ENCODE assay signal across 28 mouse cellular contexts in the genomic region with DNA sequence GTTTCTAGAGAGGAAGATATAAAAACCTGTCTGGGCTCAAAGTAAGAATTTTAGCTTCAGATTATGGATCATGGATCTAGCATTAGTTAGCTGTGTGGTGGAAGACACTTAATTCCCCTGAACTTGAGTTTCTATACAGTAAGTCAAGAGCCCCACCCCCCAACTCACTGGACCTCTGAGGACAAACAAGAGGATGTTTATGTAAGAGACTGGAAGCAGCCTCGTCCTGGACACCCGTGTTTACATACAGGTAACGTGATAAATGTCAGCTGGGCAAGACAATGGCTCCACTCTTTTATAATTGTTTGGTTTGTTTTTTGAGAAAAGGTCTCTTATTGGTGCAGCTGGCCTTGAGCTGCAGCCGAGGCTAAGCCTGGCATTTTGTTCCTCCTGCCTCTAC. TPM values are rescaled to one million over a fixed set of nuclear protein-coding genes. Genes with fewer than 3 reads are reported as not detected.
DNase-seq lines count a peak whose midpoint lies in the region; ATAC-seq and TF ChIP-seq lines count a peak whose summit lies in the region.
"Had no signal": no experiment of that assay in that cellular context is flagged by ENCODE, and none has a peak within 500 bp of the region (broad histone marks: within the 10 kb centered on the region; RNA-seq: fewer than 3 reads in every experiment).

No protein-coding gene starts in this region.

- no peak overlapping the region for H3K4me2 ChIP-seq in lung, embryonic 14.5 days
- no peak overlapping the region for H3K4me2 ChIP-seq in lung, embryonic 16.5 days (ENCODE audit: low read depth, low read length)
- H3K4me2 ChIP-seq: embryonic facial prominence, embryonic 13.5 days; embryonic facial prominence, embryonic 15.5 days; forebrain, embryonic 12.5 days had no signal

- no peaks in the 10 kb centered on the region for H3K4me1 ChIP-seq in lung, embryonic 14.5 days (ENCODE audit: insufficient read depth)
- H3K4me1 ChIP-seq in lung, adult 2 months (ENCODE audit: control insufficient read depth, insufficient read depth, low read length), result no peaks in the 10 kb centered on the region
- peaks cover 4% of the 10 kb centered on the region; the same call in 1 of the 2 replicates for H3K4me1 ChIP-seq in lung, embryonic 16.5 days (replicated peaks; ENCODE audit: control insufficient read depth, insufficient read depth, low read length)
- H3K4me1 ChIP-seq in midbrain, embryonic 10.5 days, result no peaks in the 10 kb centered on the region
- H3K4me1 ChIP-seq: embryonic facial prominence, embryonic 13.5 days; embryonic facial prominence, embryonic 15.5 days; forebrain, embryonic 10.5 days; forebrain, embryonic 12.5 days had no signal

- 23% methylated on average over 4 of the region's 4 CpGs for WGBS in lung, embryonic 14.5 days
- 39% methylated on average over 4 of the region's 4 CpGs for WGBS in lung, adult 2 months
- 31% methylated on average over 4 of the region's 4 CpGs for WGBS in lung, embryonic 16.5 days
- 82% methylated on average over 4 of the region's 4 CpGs for WGBS in midbrain, embryonic 10.5 days

- no peak for TF ChIP-seq POLR2A in lung, adult 2 months (IDR thresholded peaks at IDR 0.05; ENCODE audit: borderline replicate concordance, extremely low read depth, low read depth, low read length)

- H3K4me3 ChIP-seq in lung, embryonic 14.5 days (ENCODE audit: low read depth, low read length), result no peak overlapping the region
- no peak overlapping the region for H3K4me3 ChIP-seq in lung, adult 2 months (replicated peaks; ENCODE audit: extremely low read depth, low read depth, low read length)
- no peak overlapping the region for H3K4me3 ChIP-seq in lung, embryonic 16.5 days (ENCODE audit: low read length)
- H3K4me3 ChIP-seq in midbrain, embryonic 10.5 days, result no peak overlapping the region
- H3K4me3 ChIP-seq: embryonic facial prominence, embryonic 13.5 days; embryonic facial prominence, embryonic 15.5 days; erythroblast, embryonic 14.5 days; forebrain, embryonic 10.5 days; forebrain, embryonic 12.5 days had no signal

- H3K27ac ChIP-seq in lung, embryonic 14.5 days (ENCODE audit: low read depth), result no peak overlapping the region
- H3K27ac ChIP-seq in lung, embryonic 16.5 days (ENCODE audit: low read length), result no peak overlapping the region
- no peak overlapping the region for H3K27ac ChIP-seq in midbrain, embryonic 10.5 days (replicated peaks)
- H3K27ac ChIP-seq: embryonic facial prominence, embryonic 13.5 days; embryonic facial prominence, embryonic 15.5 days; forebrain, embryonic 10.5 days; forebrain, embryonic 12.5 days had no signal

- H3K27me3 ChIP-seq in lung, embryonic 14.5 days (ENCODE audit: insufficient read depth, low read length), result no peaks in the 10 kb centered on the region
- no peaks in the 10 kb centered on the region for H3K27me3 ChIP-seq in lung, embryonic 16.5 days (ENCODE audit: control insufficient read depth, insufficient read depth, low read depth, low read length)
- H3K27me3 ChIP-seq in midbrain, embryonic 10.5 days (ENCODE audit: low read depth, poor library complexity, severe bottlenecking), result no peaks in the 10 kb centered on the region
- H3K27me3 ChIP-seq: CH12.LX; embryonic facial prominence, embryonic 13.5 days; embryonic facial prominence, embryonic 15.5 days; forebrain, embryonic 12.5 days; Patski had no signal

- no peak overlapping the region for H3K9ac ChIP-seq in lung, embryonic 14.5 days
- H3K9ac ChIP-seq in lung, embryonic 16.5 days (ENCODE audit: low read length), result no peak overlapping the region
- H3K9ac ChIP-seq: embryonic facial prominence, embryonic 13.5 days; embryonic facial prominence, embryonic 15.5 days; forebrain, embryonic 12.5 days had no signal

- H3K9me3 ChIP-seq in lung, embryonic 14.5 days (ENCODE audit: low read depth, low read length), result 0 out of 2 replicates have a peak, but pooled peaks cover 3% of the 10 kb centered on the region
- no peaks in the 10 kb centered on the region for H3K9me3 ChIP-seq in lung, embryonic 16.5 days (ENCODE audit: control insufficient read depth, low read length)
- H3K9me3 ChIP-seq in midbrain, embryonic 10.5 days (replicated peaks), result peaks cover 4% of the 10 kb centered on the region; the same call in 1 of the 2 replicates
- H3K9me3 ChIP-seq: embryonic facial prominence, embryonic 13.5 days; embryonic facial prominence, embryonic 15.5 days; forebrain, embryonic 10.5 days; forebrain, embryonic 12.5 days; G1E had no signal

- H3K36me3 ChIP-seq in lung, embryonic 14.5 days (ENCODE audit: insufficient read depth), result no peaks in the 10 kb centered on the region
- no peaks in the 10 kb centered on the region for H3K36me3 ChIP-seq in lung, embryonic 16.5 days (ENCODE audit: control insufficient read depth, insufficient read depth, low read length)
- peaks cover 17% of the 10 kb centered on the region for H3K36me3 ChIP-seq in midbrain, embryonic 10.5 days

- DNase-seq in lung, embryonic 14.5 days, result peak; percentile 52
- no peak for DNase-seq in lung, adult 2 months
- DNase-seq in lung, postnatal 14 days, result no peak
- DNase-seq in lung, postnatal 36 days, result peak; percentile 44
- no peak for DNase-seq in adrenal gland, adult 2 months
- no peak for DNase-seq in midbrain, embryonic 10.5 days (ENCODE audit: low spot score)
- DNase-seq: adrenal gland, postnatal 10 days; adrenal gland, postnatal 25 days; B cell, adult 2 months; cerebellum, adult 11 months; cerebellum, adult 18-20 months; cerebellum, adult 8-10 months; cerebellum, adult 9-11 months; cerebellum, postnatal 14 days; cerebellum, postnatal 36 days; embryo, embryonic 11 days had no signal

- peak; percentile 54; the same call in 1 of the 2 replicates for ATAC-seq in lung, embryonic 14.5 days (ENCODE audit: insufficient read depth)
- ATAC-seq in lung, embryonic 16.5 days (ENCODE audit: low read depth), result peak; percentile 71
- ATAC-seq: activated CD4-positive, CD25-positive, alpha-beta regulatory T cell, adult 4 months; CD4-positive, CD25-positive, alpha-beta regulatory T cell, adult 4 months; forebrain, embryonic 14.5 days; Patski had no signal

- no peak for TF ChIP-seq CTCF in lung, embryonic 14.5 days (IDR thresholded peaks at IDR 0.05; ENCODE audit: low read depth)
- TF ChIP-seq CTCF in lung, adult 2 months (IDR thresholded peaks at IDR 0.05; ENCODE audit: insufficient read depth, low read length), result no peak

RNA-seq across cellular contexts. Expression of a gene that starts 36.1 kb away (rescaled TPM):
- 12.2 and 12.7 TPM in 2 replicates for polyA plus RNA-seq in lung, embryonic 14.5 days (2014; fragmentation: Nextera tagmentation; extraction: Ambion mirVana)
- polyA plus RNA-seq in lung, adult 2 months (2012; rRNA removed), result 11.4 and 12.4 TPM in 2 replicates
- polyA plus RNA-seq in lung, embryonic 16.5 days (2015; fragmentation: Nextera tagmentation; extraction: Ambion mirVana), result 14.9 and 16.2 TPM in 2 replicates
- total RNA-seq in adrenal gland, adult 2 months (2021), result 10 to 100 TPM in 1 of 2 experiments, 1 to 10 TPM in 1; 9.2 to 12.9 TPM
- 5.9 TPM in 2 replicates for polyA plus RNA-seq in adrenal gland, adult 2 months (2012; rRNA removed)
- 9.9 and 11.4 TPM in 2 replicates for polyA plus RNA-seq in midbrain, embryonic 10.5 days (2016; fragmentation: Nextera tagmentation; extraction: Ambion mirVana)

Comparison
In these comparisons a context has a peak if more than half of its experiments do, and no peak if none do; other contexts are left out.
1. DNase-seq: peak in lung, embryonic 14.5 days (single experiment) and lung, postnatal 36 days (single experiment); none in lung, adult 2 months (single experiment), lung, postnatal 14 days (single experiment), adrenal gland, adult 2 months (single experiment) and midbrain, embryonic 10.5 days (single experiment).